Comparison of ENCODE assay signal across 8 mouse cellular contexts in the genomic region with DNA sequence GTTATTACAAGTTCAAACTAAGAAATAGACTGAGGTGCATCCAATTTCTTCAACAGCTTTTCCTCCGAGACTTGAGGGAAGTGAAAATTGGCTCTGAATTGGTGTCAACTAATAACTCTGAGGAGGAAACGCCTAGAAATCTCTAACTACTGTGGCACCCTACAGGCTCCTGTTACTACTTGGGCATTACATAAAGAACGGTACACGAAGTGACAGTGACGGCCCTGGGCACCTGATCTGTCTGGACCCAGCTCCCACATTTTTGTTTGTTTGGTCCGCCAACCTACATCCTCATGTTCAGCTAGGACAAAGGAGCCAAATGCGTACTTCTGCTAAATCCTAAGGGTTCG. TPM values are rescaled to one million over a fixed set of nuclear protein-coding genes. Genes with fewer than 3 reads are reported as not detected.
DNase-seq lines count a peak whose midpoint lies in the region; ATAC-seq and TF ChIP-seq lines count a peak whose summit lies in the region.

No protein-coding gene starts in this region.

- H3K4me1 ChIP-seq in kidney, postnatal 0 days (replicated peaks; ENCODE audit: insufficient read depth, low read length), result 0 out of 2 replicates have a peak, but pooled peaks cover 4% of the 10 kb centered on the region
- peaks cover 19% of the 10 kb centered on the region for H3K4me1 ChIP-seq in hindbrain, embryonic 15.5 days (replicated peaks)
- peaks cover 24% of the 10 kb centered on the region for H3K4me1 ChIP-seq in midbrain, embryonic 13.5 days (replicated peaks)

- H3K4me2 ChIP-seq in kidney, postnatal 0 days (ENCODE audit: low read length), result peak overlapping the region; percentile 90
- H3K4me2 ChIP-seq in hindbrain, embryonic 15.5 days, result peak overlapping the region; percentile 71
- peak overlapping the region; percentile 73 for H3K4me2 ChIP-seq in midbrain, embryonic 13.5 days (replicated peaks)

- H3K27ac ChIP-seq in kidney, postnatal 0 days, result peak overlapping the region; percentile 96
- peak overlapping the region; percentile 96 for H3K27ac ChIP-seq in hindbrain, embryonic 15.5 days (replicated peaks)
- peak overlapping the region; percentile 95 for H3K27ac ChIP-seq in midbrain, embryonic 13.5 days

- ATAC-seq in kidney, postnatal 0 days (replicated peaks; ENCODE audit: low FRiP score, low read depth), result no peak
- ATAC-seq in hindbrain, embryonic 15.5 days (ENCODE audit: low FRiP score, low read depth), result no peak; the same call in 1 of the 2 replicates
- ATAC-seq in midbrain, embryonic 13.5 days, result no peak; the same call in 1 of the 2 replicates

- H3K9me3 ChIP-seq in kidney, postnatal 0 days (replicated peaks; ENCODE audit: low read length), result no peaks in the 10 kb centered on the region
- H3K9me3 ChIP-seq in hindbrain, embryonic 15.5 days, result no peaks in the 10 kb centered on the region
- no peaks in the 10 kb centered on the region for H3K9me3 ChIP-seq in midbrain, embryonic 13.5 days

- peak overlapping the region; percentile 87 for H3K9ac ChIP-seq in kidney, postnatal 0 days (ENCODE audit: low read depth, low read length)
- H3K9ac ChIP-seq in hindbrain, embryonic 15.5 days, result peak overlapping the region; percentile 90
- peak overlapping the region; percentile 93 for H3K9ac ChIP-seq in midbrain, embryonic 13.5 days (replicated peaks)

- H3K4me3 ChIP-seq in kidney, postnatal 0 days (replicated peaks; ENCODE audit: low read depth, low read length), result peak overlapping the region; percentile 85
- peak overlapping the region; percentile 71 for H3K4me3 ChIP-seq in hindbrain, embryonic 15.5 days
- peak overlapping the region; percentile 78 for H3K4me3 ChIP-seq in midbrain, embryonic 13.5 days (replicated peaks)

- no peaks in the 10 kb centered on the region for H3K27me3 ChIP-seq in kidney, postnatal 0 days (ENCODE audit: insufficient read depth, low read length)
- no peaks in the 10 kb centered on the region for H3K27me3 ChIP-seq in hindbrain, embryonic 15.5 days
- H3K27me3 ChIP-seq in midbrain, embryonic 13.5 days, result no peaks in the 10 kb centered on the region

- H3K36me3 ChIP-seq in kidney, postnatal 0 days (ENCODE audit: insufficient read depth, low read length), result 0 out of 2 replicates have a peak, but pooled peaks cover 3% of the 10 kb centered on the region
- peaks cover 5% of the 10 kb centered on the region; the same call in 1 of the 2 replicates for H3K36me3 ChIP-seq in hindbrain, embryonic 15.5 days
- peaks cover 12% of the 10 kb centered on the region for H3K36me3 ChIP-seq in midbrain, embryonic 13.5 days

- 2% methylated on average over 8 of the region's 8 CpGs for WGBS in kidney, postnatal 0 days
- WGBS in hindbrain, embryonic 15.5 days, result 3% methylated on average over 8 of the region's 8 CpGs
- 8% methylated on average over 8 of the region's 8 CpGs for WGBS in midbrain, embryonic 13.5 days

- peak; percentile 44 for DNase-seq in kidney, postnatal 0 days (ENCODE audit: low spot score)
- no peak for DNase-seq in kidney, postnatal 10 days
- peak; percentile 29 for DNase-seq in c-Kit-positive CD71-positive TER-119-positive erythroid progenitor cells, embryonic 14.5 days (ENCODE audit: low spot score)
- no peak for DNase-seq in urinary bladder, postnatal 10 days (ENCODE audit: low spot score)
- DNase-seq in frontal cortex, postnatal 25 days (ENCODE audit: low spot score in 2 of 2), result no peak
- no peak for DNase-seq in frontal cortex, adult 2 months (ENCODE audit: extremely low spot score in 1 of 2, low spot score in 1 of 2)

- no peak for TF ChIP-seq CTCF in kidney, postnatal 0 days (IDR thresholded peaks at IDR 0.05; ENCODE audit: low read depth)

RNA-seq across cellular contexts. Expression of gene Mettl21a, which starts 0.5 kb away (rescaled TPM):
- polyA plus RNA-seq in kidney, postnatal 0 days (2015; fragmentation: Nextera tagmentation; extraction: Ambion mirVana), result 16.3 and 17.7 TPM in 2 replicates
- polyA plus RNA-seq in hindbrain, embryonic 15.5 days (2015; fragmentation: Nextera tagmentation; extraction: Ambion mirVana), result 18.2 and 18.3 TPM in 2 replicates
- polyA plus RNA-seq in midbrain, embryonic 13.5 days (2015; fragmentation: Nextera tagmentation; extraction: Ambion mirVana), result 21.1 TPM in 2 replicates
- 11.3 and 12.8 TPM in 2 replicates for polyA plus RNA-seq in frontal cortex, adult 2 months (2012; rRNA removed)

Comparison
In these comparisons a context has a peak if more than half of its experiments do, and no peak if none do; other contexts are left out.
1. DNase-seq: peak in kidney, postnatal 0 days (single experiment) and c-Kit-positive CD71-positive TER-119-positive erythroid progenitor cells, embryonic 14.5 days (single experiment); none in kidney, postnatal 10 days (single experiment), urinary bladder, postnatal 10 days (single experiment), frontal cortex, postnatal 25 days (0 of 2) and frontal cortex, adult 2 months (0 of 2).
2. Peak in every context shown above with its lines, with median percentiles within 50 percentile points of each other: H3K27ac ChIP-seq, H3K4me2 ChIP-seq, H3K4me3 ChIP-seq and H3K9ac ChIP-seq.